Mouse (Mus musculus) olfactory bulb, adult 2 months (tissue): ENCODE data around the gene Uvrag.

Experiments used
- CTCF ChIP-seq: fragments of 200-500 bp; IDR thresholded peaks from 2 replicates; pipeline ENCODE4 v1.5.1; 2012; ENCODE audit warnings: low read depth, mild to moderate bottlenecking, low read length, moderate library complexity; ENCODE audit not compliant: insufficient read depth
- POLR2A ChIP-seq: fragments of 200-500 bp; IDR thresholded peaks from 2 replicates; pipeline ENCODE4 v1.6.1; 2012; ENCODE audit warnings: mild to moderate bottlenecking, low read depth, low read length, moderate library complexity; ENCODE audit not compliant: insufficient read depth

DNA sequence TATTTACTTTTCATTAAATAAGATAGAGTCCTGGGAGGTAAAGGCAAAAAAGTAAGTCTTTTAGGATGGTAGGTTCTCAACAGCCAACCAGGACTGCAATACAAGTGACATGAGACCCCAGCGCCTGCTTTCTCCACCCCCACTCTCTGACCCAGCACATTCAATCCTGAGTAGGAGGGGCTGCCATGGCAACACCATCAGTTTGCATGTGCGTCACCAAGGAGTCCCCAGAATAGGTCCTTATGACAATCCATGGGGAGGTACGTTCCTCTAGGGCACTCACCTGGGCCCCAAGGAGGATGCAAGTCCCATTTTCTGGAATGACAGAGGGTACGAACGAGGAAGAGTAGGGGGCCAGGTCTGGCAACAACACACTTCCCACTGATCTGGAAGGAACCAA is 36.4 kb upstream of the Uvrag start:
- TF ChIP-seq CTCF, result no peak
- TF ChIP-seq POLR2A, result no peak
